Mouse (Mus musculus) heart, postnatal 0 days (tissue): ENCODE measurements around the gene Akt3. TPM values are rescaled to one million over a fixed set of nuclear protein-coding genes. Genes with fewer than 3 reads are reported as not detected.

Experiments
- ATAC-seq: fragments of 200-750 bp; cut with Nextera tagmentation; 2 replicates; pipeline ENCODE4 v1.8.0; 2017; ENCODE audit warnings: low read depth, moderate number of reproducible peaks, moderate library complexity; ENCODE audit not compliant: insufficient read depth
- DNase-seq: peaks from one replicate; pipeline ENCODE4 v3.0.0-alpha.2; 2016; ENCODE audit warnings: low spot score
- H3K27ac ChIP-seq: fragments of 300-500 bp; sonication (generic); 2 replicates; pipeline ENCODE4 v1.5.1; 2014; ENCODE audit warnings: low read depth, mild to moderate bottlenecking
- H3K27me3 ChIP-seq: fragments of 300-500 bp; sonication (generic); 2 replicates; pipeline ENCODE4 v1.6.1; 2014; ENCODE audit warnings: low read length, mixed read lengths; ENCODE audit not compliant: control insufficient read depth, insufficient read depth
- H3K36me3 ChIP-seq: fragments of 300-500 bp; sonication (generic); replicated peaks from 2 replicates; pipeline ENCODE4 v1.6.1; 2014; ENCODE audit warnings: low read length, mixed read lengths; ENCODE audit not compliant: control insufficient read depth, insufficient read depth
- H3K4me1 ChIP-seq: fragments of 300-500 bp; sonication (generic); 2 replicates; pipeline ENCODE4 v1.6.1; 2014; ENCODE audit warnings: antibody characterized with exemption; ENCODE audit not compliant: control insufficient read depth, insufficient read depth
- H3K4me2 ChIP-seq: fragments of 300-500 bp; sonication (generic); 2 replicates; pipeline ENCODE4 v1.6.1; 2014; ENCODE audit warnings: low read depth, mild to moderate bottlenecking, low read length, moderate library complexity
- H3K4me3 ChIP-seq: fragments of 300-500 bp; sonication (generic); 2 replicates; pipeline ENCODE4 v1.5.1; 2014; ENCODE audit warnings: low read depth, low read length
- H3K9ac ChIP-seq: fragments of 300-500 bp; sonication (generic); replicated peaks from 2 replicates; pipeline ENCODE4 v1.6.1; 2014; ENCODE audit warnings: low read depth, low read length, mixed read lengths
- H3K9me3 ChIP-seq: fragments of 300-500 bp; sonication (generic); replicated peaks from 2 replicates; pipeline ENCODE4 v1.6.1; 2016; ENCODE audit warnings: low read length; ENCODE audit not compliant: control insufficient read depth
- CTCF ChIP-seq: IDR thresholded peaks from 2 replicates; pipeline ENCODE4 v1.5.1; 2016; ENCODE audit warnings: antibody characterized with exemption, control low read depth, low read depth
- EP300 ChIP-seq: IDR thresholded peaks from 2 replicates; pipeline ENCODE4 v1.6.1; 2016; ENCODE audit warnings: antibody characterized with exemption, low read depth
- WGBS: fragments of 180-500 bp; shearing (Covaris S2); extraction: QIAGEN DNeasy Blood & Tissue Kit; methylation state at CpG from one replicate; pipeline ENCODE4 v1.1.7; 2014; 5-methylcytosine and 5-hydroxymethylcytosine counted together
- polyA plus RNA-seq: library from polyadenylated mRNA; unstranded; fragments of >200 nt; fragmentation: Nextera tagmentation; extraction: Ambion mirVana; gene quantifications from 2 replicates; pipeline ENCODE4 v1.2.1, GENCODE M21; 2015
- total RNA-seq: library from RNA; depleted of rRNA; stranded (reverse); fragments of >200 nt; gene quantifications from 2 replicates; pipeline ENCODE4 v1.2.3, GENCODE M21; 2014; ENCODE audit warnings: low replicate concordance

Gene Akt3
- total and polyA plus RNA-seq, 2 experiments from 2014 or later: 2.6 to 9.9 TPM

DNA sequence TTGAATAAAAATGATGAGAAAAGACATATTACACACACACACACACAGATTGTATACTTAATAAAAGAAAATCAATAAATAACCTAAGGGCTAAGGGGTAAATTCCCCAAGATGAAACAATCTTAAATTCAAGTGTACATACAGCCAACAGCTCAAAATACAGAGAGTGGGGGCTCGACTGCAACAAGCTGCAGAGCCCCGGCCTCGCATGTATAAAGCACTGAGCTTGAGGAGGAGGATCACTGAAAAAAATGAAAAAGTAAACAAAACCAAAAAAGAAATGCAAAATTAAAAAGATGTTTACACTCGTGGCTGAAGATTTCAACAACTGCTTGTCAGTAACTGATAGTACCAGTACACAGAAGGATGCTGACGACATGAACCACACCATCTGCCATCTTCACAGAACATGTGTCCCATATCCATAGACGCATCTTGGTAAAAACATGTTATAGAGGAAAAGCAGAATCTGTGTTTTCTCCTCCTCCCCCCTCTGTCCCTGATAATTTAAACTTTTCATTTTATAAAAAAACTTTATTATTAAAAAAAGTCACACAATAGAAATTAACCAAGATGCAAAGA is 218.8 kb downstream of the Akt3 start:
- no peaks in the 10 kb centered on the region for H3K36me3 ChIP-seq
- H3K9ac ChIP-seq: no peak overlapping the region
- no peak for DNase-seq
- H3K4me2 ChIP-seq: no peak overlapping the region
- no peak overlapping the region for H3K27ac ChIP-seq
- no peaks in the 10 kb centered on the region for H3K9me3 ChIP-seq
- H3K4me1 ChIP-seq: no peaks in the 10 kb centered on the region
- 75% methylated on average over 6 of the region's 6 CpGs for WGBS
- no peak for TF ChIP-seq CTCF
- TF ChIP-seq EP300: no peak
- H3K4me3 ChIP-seq: no peak overlapping the region
- H3K27me3 ChIP-seq: no peaks in the 10 kb centered on the region
- no peak for ATAC-seq

DNA sequence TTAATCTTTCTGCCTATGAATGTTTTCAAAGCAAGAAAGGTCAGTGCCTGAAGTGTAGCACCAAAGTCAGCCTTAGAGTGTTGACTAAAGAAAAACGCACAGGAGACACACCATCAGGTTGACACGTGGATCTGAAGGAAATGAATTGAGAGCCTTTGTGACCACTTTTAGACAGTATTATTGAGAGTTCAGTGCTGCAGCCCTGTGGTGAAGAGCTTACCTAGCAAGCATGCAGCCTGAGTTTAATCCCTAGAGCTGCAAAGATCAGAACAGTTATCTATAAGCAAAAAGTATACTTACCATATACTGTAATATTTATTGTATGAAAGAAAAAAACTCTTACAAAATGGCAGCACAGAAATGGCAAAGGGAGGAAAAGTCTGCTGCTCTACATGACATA is 219.6 kb downstream of the Akt3 start:
- ATAC-seq (no peak), DNase-seq (no peak)
- H3K4me3 ChIP-seq: no peak overlapping the region
- H3K4me1 ChIP-seq: no peaks in the 10 kb centered on the region
- no peak overlapping the region for H3K27ac ChIP-seq
- H3K36me3 ChIP-seq: no peaks in the 10 kb centered on the region
- H3K27me3 ChIP-seq: no peaks in the 10 kb centered on the region
- no peak overlapping the region for H3K4me2 ChIP-seq
- H3K9ac ChIP-seq: no peak overlapping the region
- TF ChIP-seq CTCF: 0 out of 2 replicates have a peak, but pooled peaks have one; percentile 19
- no peak for TF ChIP-seq EP300
- WGBS: 51% methylated on average over 2 of the region's 2 CpGs
- H3K9me3 ChIP-seq: no peaks in the 10 kb centered on the region

DNA sequence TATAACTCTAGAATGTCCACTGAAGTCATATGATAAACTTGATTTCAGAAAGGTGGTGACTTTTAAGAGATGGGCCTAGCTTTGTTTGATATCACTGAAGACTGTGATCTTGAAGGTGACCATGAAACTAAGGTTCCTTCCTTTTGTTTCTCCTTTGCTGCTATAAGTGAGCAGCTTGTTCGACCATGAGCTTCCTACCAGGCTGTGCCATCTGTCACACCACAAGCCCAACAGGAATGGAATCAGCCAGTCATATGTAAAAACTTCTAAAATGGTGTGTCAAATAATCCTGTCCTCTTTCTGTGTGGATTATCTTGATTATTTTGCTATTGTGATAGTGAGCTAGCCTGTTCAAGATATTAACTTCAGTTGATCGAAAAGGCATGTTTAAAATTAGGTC is 222.5 kb downstream of the Akt3 start:
- DNase-seq: no peak
- 86% methylated on average over 2 of the region's 2 CpGs for WGBS
- H3K36me3 ChIP-seq: no peaks in the 10 kb centered on the region
- H3K27ac ChIP-seq: no peak overlapping the region
- H3K4me2 ChIP-seq: no peak overlapping the region
- ATAC-seq: no peak
- no peak for TF ChIP-seq CTCF
- TF ChIP-seq EP300: no peak
- no peaks in the 10 kb centered on the region for H3K27me3 ChIP-seq
- H3K9me3 ChIP-seq: no peaks in the 10 kb centered on the region
- peaks cover 3% of the 10 kb centered on the region; the same call in 1 of the 2 replicates for H3K4me1 ChIP-seq
- no peak overlapping the region for H3K4me3 ChIP-seq
- H3K9ac ChIP-seq: no peak overlapping the region

DNA sequence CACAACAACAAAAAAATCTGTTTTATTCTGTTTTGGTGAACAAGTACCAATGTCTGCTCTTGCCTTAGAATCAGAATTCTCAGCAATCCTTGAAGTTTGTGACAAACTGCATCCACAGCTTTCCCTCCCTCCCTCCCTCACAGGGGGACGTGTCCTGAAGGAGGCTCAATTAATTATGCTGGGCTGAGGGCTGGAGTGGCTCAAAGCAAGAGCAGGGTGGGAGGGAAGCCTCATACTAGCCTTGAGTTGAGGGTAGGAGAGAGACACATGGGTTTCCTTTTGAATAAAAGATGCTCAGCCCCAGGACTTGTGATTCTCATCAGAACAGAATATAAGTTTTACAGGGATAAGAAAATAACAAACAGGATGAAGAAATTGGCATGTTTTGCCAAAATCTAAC is 225.8 kb downstream of the Akt3 start:
- Histone ChIP-seq H3K36me3 (no peaks in the 10 kb centered on the region), H3K9me3 (no peaks in the 10 kb centered on the region), H3K4me1 (peaks cover 20% of the 10 kb centered on the region; the same call in 1 of the 2 replicates), H3K4me3 (no peak overlapping the region), H3K4me2 (no peak overlapping the region), H3K27ac (no peak overlapping the region), H3K27me3 (no peaks in the 10 kb centered on the region), H3K9ac (no peak overlapping the region)
- 67% methylated on average over 1 of the region's 1 CpGs for WGBS
- no peak for TF ChIP-seq EP300
- TF ChIP-seq CTCF: no peak
- DNase-seq (no peak), ATAC-seq (no peak)

DNA sequence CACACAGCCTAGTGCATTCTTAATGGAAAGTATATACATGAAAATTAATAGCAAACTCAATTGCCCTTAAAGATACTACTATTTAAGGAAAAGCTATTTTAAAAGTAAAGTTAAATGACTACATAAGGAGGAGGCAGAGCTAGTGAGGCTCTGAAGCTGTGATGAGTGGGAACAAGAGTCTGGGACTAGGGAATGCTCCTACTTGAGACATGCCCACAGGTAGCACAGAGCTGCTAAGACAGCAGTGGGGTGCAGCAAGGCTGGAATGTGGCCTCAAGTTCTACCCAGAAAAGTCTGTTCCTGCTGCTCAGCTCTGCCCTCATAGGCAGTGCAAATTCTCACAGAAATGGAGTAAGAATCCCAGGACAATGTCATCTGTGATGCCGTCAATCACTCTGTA is 226.8 kb downstream of the Akt3 start:
- H3K4me2 ChIP-seq: no peak overlapping the region
- WGBS: 100% methylated on average over 1 of the region's 1 CpGs
- no peak for DNase-seq

DNA sequence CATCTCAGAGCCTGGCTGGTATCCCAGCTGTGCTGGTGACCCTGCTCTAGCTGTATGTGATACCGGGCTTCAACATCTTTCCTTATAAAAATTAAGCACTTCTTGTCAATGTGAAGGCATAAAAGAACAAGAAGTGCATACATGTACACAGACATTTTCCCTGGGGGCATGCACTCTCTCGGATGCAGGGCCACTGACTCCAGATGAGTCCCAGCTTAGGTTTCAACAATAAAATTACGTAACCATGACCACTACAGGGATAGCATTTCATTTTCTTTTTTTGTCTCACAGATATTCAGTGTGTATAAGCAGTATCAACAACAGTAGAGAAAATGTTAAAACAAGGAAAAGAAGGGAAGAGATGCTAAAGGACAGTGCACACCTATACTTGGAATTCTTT is 227.3 kb downstream of the Akt3 start:
- ATAC-seq (no peak), DNase-seq (no peak)
- Histone ChIP-seq H3K27ac (no peak overlapping the region), H3K4me2 (no peak overlapping the region), H3K9me3 (no peaks in the 10 kb centered on the region), H3K36me3 (no peaks in the 10 kb centered on the region), H3K4me1 (peaks cover 20% of the 10 kb centered on the region; the same call in 1 of the 2 replicates), H3K27me3 (no peaks in the 10 kb centered on the region), H3K4me3 (no peak overlapping the region), H3K9ac (no peak overlapping the region)
- TF ChIP-seq EP300 (no peak), CTCF (no peak)
- 60% methylated on average over 3 of the region's 3 CpGs for WGBS

More for the DNA sequence above, 226.8 kb downstream of the Akt3 start:
- peaks cover 20% of the 10 kb centered on the region; the same call in 1 of the 2 replicates for H3K4me1 ChIP-seq
- no peak for ATAC-seq
- no peak overlapping the region for H3K4me3 ChIP-seq
- H3K36me3 ChIP-seq: no peaks in the 10 kb centered on the region
- no peaks in the 10 kb centered on the region for H3K9me3 ChIP-seq
- TF ChIP-seq CTCF (no peak), EP300 (no peak)
- H3K27me3 ChIP-seq: no peaks in the 10 kb centered on the region
- H3K9ac ChIP-seq: no peak overlapping the region
- H3K27ac ChIP-seq: no peak overlapping the region
